Mouse (Mus musculus) adrenal gland, adult (tissue): ENCODE data around the gene Smyd3.

Experiments
- DNase-seq, 2 experiments: peaks; one replicate each; pipeline ENCODE4 v3.0.0; 2022 to 2023; ENCODE audit warnings: low spot score in 1 of 2; ENCODE audit not compliant: inconsistent age in 2 of 2

The Smyd3 gene

GRCm38 (mm10) chr1:178910951-178911350 is 606.9 kb downstream of the Smyd3 start:
- DNase-seq: no peak
